Mouse (Mus musculus): ENCODE measurements around the gene Rasa4.
A peak's percentile ranks its signal among the peaks of the same experiment; 100 is the strongest.
"Not testable (repeated sequence)": the region's sequence is repeated elsewhere in the genome, so short reads cannot be mapped to it uniquely, and the experiment has no call there.

Rasa4 gene

DNA sequence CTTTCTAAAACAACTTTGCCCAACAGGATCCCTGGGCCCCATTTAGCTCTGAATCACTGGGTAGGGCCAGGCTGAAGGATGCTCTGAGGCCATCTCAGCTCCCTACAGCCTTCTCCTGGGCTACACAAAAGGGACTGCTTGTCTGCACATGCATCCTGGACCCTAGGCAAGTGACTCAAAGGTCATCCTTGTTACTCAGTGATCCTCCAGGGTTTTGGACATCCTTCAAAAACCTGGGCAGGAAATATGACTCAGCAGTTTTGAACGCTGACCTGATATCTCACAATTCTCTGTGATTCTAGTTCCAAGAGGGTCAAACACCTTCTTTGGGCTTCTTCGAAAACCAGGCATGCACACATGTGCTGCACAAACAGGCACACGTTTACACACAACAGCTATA, 25.3 kb downstream of the Rasa4 start:
- no peak for DNase-seq (ENCODE audit: low spot score)

GRCm38 (mm10) chr5:136113546-136113945, 29.8 kb downstream of the Rasa4 start:
- DNase-seq (ENCODE audit: low spot score): not testable (repeated sequence)

DNA sequence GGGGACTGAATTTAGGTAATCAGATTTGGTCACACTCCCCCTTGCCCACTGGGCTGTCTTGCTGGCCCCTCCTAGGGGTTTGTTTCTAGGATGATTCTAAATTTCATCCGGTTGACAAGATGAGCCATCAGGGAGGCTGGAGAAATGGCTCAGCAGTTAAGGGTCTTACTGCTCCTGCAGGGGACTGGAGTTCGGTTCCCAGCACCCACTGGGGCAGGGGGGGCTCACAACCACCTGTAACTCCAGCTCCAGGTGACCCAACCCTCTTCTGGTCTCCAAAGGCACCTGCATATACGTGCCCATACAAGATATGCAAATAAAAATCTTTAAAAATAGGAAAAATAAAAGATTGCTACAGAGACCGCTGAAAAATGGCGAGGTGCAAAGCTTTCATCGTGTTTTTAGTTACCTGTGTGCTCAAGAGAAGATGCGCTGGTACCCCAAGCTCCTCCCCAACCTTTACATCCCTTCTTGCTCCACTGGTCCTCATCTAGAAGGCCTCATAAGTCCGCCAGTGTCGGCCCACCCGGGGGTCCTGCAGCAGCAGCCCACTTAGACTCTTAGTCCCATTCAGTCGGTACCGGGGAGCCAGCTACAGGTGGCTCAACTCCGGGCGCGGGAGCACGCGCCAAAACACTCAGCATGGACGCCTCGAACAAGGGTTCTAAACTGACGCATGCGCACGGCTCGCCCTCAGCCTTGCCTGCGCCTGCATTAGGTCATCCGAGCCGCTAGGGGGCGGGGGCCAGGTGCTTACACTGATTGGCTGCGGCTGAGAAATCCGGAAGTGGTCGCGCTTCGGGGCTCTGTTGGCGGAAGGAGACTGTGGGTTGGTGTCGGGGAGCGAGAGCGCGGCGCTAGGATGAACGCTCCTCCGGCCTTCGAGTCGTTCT, 32.4 kb downstream of the Rasa4 start, which contains the start of gene Polr2j:
Gene Polr2j (plus strand): TSS at position 741 of the 893 bp plus-strand sequence.
- DNase-seq (ENCODE audit: low spot score): peak; percentile 97

DNA sequence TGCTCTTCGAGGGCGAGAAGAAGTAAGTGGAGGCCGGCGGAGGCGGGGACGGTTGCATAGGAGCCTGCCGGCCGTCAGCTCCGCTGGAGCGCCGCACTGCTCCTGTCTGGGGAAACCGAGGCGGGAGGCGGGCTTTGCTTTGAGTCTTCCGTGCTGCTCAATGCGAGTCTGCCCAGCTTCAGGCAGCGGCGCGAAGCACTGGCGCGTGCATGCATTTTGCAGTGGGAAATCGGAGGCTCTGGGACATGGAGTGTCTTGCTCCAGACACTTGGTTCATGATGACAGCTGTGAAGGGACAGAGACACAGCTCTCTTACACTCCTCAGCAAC, 33.0 kb downstream of the Rasa4 start:
- DNase-seq (ENCODE audit: low spot score): no peak

DNA sequence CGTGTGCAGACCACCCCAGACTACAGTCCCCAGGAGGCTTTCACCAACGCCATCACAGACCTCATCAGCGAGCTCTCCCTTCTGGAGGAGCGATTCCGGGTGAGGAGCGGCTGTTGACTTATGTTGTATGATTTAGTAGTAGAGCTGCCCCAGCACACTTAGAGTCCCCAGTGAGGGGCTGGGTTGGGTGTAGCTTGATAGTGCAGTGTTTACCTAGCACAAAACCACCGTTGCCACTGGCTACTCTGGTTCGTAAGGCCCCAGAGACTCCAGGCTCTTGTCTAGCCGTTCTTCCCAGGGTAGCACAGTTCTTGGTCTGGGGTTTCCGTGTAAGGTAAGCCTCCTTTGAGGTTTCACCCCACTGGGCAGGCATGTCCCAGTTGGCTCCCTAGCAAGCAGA, 38.4 kb downstream of the Rasa4 start:
- no peak for DNase-seq (ENCODE audit: low spot score)

DNA sequence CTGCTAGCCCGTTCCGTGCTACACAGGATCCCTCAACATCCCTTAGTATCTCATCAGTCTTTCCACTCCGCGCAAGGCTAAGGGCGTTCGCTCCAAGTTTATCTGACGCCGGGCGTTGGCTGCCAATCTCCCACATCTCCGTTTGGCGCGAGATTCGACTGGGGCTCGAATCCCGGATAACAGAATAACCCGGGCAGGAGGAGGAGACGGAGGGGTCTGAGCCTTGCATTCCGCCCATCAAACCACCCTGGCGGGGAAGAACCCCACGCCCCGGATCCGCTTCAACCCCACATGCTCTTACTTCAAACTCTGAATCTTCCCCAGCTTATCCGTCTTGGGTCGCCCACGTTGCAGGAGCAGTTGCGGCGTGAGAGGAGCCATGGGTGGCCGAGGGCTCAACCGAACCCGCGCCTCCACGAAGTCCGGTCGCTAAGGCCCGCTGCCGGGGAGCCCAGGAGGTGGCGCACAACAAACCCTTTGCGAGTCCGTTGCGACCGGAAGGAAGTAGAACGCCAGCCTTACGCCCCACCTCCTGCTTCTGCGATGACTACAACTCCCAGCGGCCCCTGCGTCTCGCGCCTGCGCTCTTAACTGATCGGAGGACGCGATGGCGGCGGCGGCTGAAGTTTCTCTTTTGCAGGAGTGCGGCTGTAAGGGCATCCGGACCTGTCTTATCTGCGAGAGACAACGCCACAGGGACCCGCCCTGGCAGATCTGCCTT, 52.0 kb downstream of the Rasa4 start, which contains the start of the genes Lrwd1 and Alkbh4:
Gene Lrwd1 (minus strand): TSS at position 504 of the 721 bp plus-strand sequence.
Gene Alkbh4 (plus strand): TSS at position 576 of the 721 bp plus-strand sequence.
- peak; percentile 96 for DNase-seq (ENCODE audit: low spot score)

DNA sequence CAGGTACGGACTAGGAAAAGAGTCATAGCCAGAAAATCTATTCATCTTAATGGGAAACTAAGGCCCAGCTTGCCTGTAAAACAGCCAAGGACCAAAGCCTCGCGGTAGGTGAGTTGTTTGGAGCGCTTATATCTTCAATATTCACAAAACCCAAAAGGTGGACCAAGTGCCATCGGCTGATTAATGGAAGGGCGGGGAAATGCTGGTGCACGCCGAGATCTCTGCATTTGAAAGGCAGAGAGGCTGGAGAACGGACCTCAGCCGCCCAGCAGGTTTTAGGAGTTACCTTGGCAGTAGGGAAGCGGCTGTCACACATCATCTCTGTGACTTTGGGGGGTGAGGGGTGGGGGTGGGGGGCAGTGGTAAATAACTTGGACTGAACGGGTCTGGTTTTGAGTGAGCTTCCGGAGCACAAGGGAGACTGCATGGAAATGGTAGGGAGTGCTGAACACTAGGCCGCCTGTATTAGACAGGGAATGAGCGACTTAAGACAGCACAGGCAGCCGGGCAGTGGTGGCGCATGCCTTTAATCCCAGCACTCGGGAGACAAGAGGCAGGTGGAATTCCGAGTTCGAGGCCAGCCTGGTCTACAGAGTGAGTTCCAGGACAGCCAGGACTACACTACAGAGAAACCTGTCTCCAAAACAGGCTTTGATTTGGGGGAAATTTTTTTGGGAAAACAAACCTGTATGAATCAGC, 52.7 kb downstream of the Rasa4 start:
- no peak for DNase-seq (ENCODE audit: low spot score)

DNA sequence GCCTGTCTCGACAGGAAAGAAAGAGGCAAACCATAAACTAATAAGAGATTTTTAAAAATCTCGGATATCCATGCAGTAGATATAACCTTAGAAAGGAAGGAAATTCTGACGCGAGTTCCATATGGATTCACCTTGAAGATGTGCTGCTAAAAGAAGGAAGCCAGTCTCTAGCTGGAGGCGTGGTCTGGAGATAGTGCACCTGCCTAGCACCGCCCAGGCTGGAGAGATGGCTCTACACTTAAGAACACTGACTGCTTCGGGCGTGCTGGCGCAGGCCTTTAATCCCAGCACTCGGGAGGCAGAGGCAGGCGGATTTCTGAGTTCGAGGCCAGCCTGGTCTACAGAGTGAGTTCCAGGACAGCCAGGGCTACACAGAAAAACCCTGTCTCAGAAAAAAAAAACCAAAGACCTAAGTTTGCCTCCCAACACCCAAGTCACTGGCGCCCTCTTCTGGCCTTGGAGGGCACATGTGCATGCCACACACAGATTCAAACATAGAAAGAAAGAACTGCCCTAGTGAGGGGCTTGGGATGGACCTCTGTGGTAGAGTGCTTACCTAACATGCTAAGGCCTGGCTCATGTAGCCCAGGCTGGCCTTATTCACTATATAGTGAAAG, 54.0 kb downstream of the Rasa4 start:
- DNase-seq (ENCODE audit: low spot score): peak; percentile 72

DNA sequence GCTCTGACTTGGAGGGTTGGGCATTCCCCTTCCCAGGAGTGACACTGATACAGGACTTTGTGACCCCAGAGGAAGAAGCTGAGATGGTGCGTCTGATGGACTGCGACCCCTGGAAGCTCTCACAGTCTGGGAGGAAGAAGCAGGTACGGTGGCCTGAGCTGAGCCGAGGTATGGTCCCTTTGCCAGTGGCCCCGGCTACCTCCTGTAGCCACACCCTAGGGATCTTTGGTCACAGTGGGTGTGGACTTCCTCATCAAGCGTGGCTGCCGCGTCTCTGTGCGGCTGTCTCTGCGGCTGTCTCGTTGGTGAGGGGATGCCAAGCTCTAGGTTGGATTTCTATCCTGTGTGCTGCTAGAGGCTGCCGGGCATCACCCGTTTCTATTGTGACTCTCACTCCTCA, 55.7 kb downstream of the Rasa4 start:
- DNase-seq (ENCODE audit: low spot score): no peak

DNA sequence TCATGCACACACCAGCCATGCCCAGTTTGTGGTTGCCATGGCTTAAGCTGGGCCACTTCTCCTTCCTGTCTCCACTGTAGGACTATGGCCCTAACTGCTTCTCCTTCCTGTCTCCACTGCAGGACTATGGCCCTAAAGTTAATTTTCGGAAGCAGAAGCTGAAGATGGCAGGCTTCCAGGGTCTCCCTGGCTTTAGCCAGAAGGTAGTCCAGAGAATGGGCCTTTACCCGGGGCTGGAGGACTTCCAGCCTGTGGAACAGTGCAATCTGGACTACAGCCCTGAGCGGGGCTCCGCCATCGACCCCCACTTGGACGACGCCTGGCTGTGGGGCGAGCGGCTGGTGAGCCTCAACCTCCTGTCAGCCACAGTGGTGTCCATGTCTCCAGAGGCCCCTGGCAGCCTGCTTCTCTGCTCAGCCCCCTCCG, 56.4 kb downstream of the Rasa4 start:
- no peak for DNase-seq (ENCODE audit: low spot score)

GRCm38 (mm10) chr5:136142746-136143145, 59.0 kb downstream of the Rasa4 start:
- DNase-seq (ENCODE audit: low spot score): no peak

DNA sequence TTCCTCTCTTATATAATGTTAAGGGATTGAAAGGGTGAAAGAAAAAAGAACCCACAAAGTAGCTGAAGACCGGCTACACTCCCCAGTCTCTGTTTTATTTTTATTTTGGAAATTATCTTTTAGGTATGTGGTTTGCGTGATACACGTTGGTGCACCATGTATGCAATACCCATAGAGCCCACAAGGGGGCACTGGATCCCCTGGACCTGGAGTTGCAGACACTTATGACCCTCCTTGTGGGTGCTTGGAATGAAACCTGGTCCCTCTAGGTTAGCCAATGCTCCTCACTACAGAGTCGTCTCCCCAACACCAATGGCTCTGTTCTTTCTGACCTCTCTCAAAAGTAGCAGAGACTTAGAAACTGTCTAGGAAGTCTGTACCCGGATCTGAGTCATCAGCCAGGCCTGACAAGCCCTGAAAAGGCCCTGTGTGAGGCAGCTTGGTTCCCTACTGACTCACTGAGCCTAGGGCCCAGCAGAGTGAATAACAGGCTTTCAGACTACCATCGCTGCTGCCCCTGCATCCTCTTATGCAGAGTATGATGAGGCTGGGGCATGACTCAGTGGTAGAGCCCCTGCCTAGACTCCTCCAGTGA, 59.5 kb downstream of the Rasa4 start:
- DNase-seq (ENCODE audit: low spot score): no peak

DNA sequence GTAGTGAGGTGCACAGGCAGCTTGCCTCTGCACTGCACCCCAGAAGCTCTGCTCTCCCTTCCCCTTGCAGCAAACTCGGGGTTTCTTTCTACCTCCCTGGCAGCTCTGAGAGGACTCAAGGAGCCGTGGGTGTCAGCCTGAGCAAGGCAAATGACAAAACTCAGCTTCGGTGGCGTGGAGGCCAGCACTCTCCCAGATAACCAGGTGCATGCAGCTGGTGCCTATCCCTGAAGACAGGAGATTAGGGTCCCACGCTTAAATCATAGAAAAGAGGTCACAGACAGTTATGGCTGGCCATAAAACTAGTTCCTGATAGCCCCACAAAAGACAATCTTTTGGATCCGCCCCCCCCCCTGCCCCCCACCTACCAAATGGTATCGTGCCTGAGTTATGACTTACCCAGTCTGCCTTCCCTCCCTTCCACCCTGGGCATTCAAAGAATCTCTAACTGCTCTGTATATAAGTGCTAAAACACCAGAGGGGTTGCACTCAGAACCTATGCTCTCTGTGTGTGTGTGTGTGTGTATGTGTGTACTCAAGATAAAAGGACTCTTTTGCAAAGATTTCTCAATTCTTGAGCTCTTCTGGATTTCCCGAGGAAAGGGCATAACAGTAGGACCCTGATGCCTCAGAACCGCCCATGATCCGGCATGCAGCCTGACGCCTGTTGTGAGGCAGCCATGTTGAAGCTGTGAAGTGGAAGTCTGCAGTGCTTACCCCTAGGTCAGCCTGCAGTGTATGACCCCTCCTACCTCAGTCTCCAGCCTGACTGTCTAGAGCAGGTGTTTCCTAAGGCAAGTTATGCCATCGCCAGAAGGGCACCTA, 61.1 kb downstream of the Rasa4 start:
- DNase-seq (ENCODE audit: low spot score): no peak

DNA sequence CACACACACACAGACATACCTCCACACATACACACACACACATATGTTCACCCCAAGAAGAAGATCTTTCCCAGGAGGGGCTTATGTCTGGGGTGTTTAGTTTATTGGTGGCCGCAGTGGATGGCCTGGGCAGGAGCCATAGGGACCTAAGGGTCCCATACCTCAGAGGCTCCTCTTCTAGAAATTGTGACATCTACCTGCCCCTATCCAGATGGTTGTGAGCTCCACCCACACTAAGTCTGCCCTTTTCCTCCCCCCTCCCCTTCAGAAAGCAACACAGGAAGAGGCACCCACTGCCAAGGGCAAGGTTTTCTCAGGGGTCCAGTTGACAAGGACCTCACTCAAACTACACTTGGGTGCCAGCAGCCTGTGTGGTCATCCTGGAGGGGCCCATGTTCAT, 63.2 kb downstream of the Rasa4 start:
- DNase-seq (ENCODE audit: low spot score): no peak

DNA sequence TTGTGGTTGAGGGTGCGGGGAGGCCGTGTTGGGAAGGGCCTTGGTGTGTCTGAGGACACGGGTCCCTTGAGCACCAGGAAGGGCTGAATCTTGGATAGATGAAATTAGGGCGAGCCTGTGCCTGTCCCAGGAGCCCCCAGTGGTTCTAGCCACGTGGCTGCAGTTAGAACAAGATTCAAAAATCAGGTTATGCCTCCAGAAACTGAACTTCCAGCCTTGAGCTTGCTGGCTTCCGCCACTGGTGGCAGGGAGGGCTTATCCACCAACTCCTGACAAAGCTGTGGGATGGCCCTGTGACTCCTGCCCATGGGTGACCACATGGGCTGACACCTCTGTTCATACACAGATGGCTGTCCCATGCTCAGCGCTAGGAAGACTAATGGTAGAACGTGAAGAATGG, 64.0 kb downstream of the Rasa4 start:
- no peak for DNase-seq (ENCODE audit: low spot score)

- not testable (repeated sequence) for DNase-seq (ENCODE audit: low spot score)
Observed at GRCm38 (mm10) chr5:136149134-136149576, 65.4 kb downstream of the Rasa4 start.

- no peak for DNase-seq (ENCODE audit: low spot score)
Observed at GRCm38 (mm10) chr5:136152365-136152764, 68.6 kb downstream of the Rasa4 start.

- no peak for DNase-seq (ENCODE audit: low spot score)
Observed at GRCm38 (mm10) chr5:136155399-136155798, 71.7 kb downstream of the Rasa4 start.

DNA sequence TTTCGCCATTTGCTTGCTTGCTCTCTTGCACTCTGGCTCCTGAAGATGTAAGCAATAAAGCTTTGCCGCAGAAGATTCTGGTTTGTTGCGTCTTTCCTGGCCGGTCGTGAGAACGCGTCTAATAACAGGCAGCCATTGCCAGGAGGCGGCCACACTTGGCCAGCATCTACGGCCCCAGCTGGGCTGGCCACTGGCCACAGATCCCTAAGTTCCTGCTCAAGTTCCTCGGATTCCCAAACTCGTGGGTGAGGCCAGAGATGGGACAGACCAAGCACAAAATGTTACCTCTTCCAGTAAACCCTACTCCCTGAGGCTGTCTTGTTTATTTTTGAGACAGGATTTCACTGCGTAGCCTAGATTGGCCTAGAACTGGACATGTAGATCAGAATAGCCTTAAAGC, 76.4 kb downstream of the Rasa4 start:
- DNase-seq (ENCODE audit: low spot score): not testable (repeated sequence)
